Comparison of ENCODE assay signal across 13 mouse cellular contexts in genomic region chr2:101295678-101296368, GRCm38 (mm10).
DNase-seq lines count a peak whose midpoint lies in the region; ATAC-seq and TF ChIP-seq lines count a peak whose summit lies in the region.
"Had no signal": no experiment of that assay in that cellular context is flagged by ENCODE, and none has a peak within 500 bp of the region (broad histone marks: within the 10 kb centered on the region; RNA-seq: fewer than 3 reads in every experiment).

No protein-coding gene starts in this region.

- TF ChIP-seq POLR2A in brain, embryonic 14.5 days (IDR thresholded peaks at IDR 0.05; ENCODE audit: borderline replicate concordance, extremely low read depth, insufficient read depth, insufficient read length, poor library complexity, severe bottlenecking) = no peak

- H3K36me3 ChIP-seq in embryonic facial prominence, embryonic 13.5 days = no peaks in the 10 kb centered on the region
- H3K36me3 ChIP-seq in hindbrain, embryonic 15.5 days = no peaks in the 10 kb centered on the region
- H3K36me3 ChIP-seq: G1E had no signal

- H3K9me3 ChIP-seq in embryonic facial prominence, embryonic 13.5 days = no peaks in the 10 kb centered on the region
- no peaks in the 10 kb centered on the region for H3K9me3 ChIP-seq in hindbrain, embryonic 15.5 days
- H3K9me3 ChIP-seq: G1E had no signal

- H3K4me3 ChIP-seq in embryonic facial prominence, embryonic 13.5 days = no peak overlapping the region
- no peak overlapping the region for H3K4me3 ChIP-seq in hindbrain, embryonic 15.5 days
- H3K4me3 ChIP-seq: myocyte had no signal

- no peak for TF ChIP-seq CTCF in brain, embryonic 14.5 days (IDR thresholded peaks at IDR 0.05; ENCODE audit: borderline replicate concordance, extremely low read depth, insufficient read depth, insufficient read length)

- H3K27ac ChIP-seq in embryonic facial prominence, embryonic 13.5 days = no peak overlapping the region
- H3K27ac ChIP-seq in hindbrain, embryonic 15.5 days (replicated peaks) = no peak overlapping the region; the same call in 1 of the 2 replicates

- 40% methylated on average over 10 of the region's 10 CpGs for WGBS in embryonic facial prominence, embryonic 13.5 days
- 35% methylated on average over 10 of the region's 10 CpGs for WGBS in hindbrain, embryonic 15.5 days

- H3K4me1 ChIP-seq in embryonic facial prominence, embryonic 13.5 days = no peaks in the 10 kb centered on the region
- H3K4me1 ChIP-seq in hindbrain, embryonic 15.5 days (replicated peaks) = peaks cover 8% of the 10 kb centered on the region; the same call in 1 of the 2 replicates

- ATAC-seq in embryonic facial prominence, embryonic 13.5 days (ENCODE audit: insufficient number of reproducible peaks, insufficient read depth, low FRiP score, low TSS enrichment, low read depth) = no peak
- ATAC-seq in hindbrain, embryonic 15.5 days (ENCODE audit: low FRiP score, low read depth) = no peak

- H3K4me2 ChIP-seq in embryonic facial prominence, embryonic 13.5 days = peak overlapping the region; percentile 28; the same call in 1 of the 2 replicates
- 0 out of 2 replicates have a peak overlapping the region, but pooled peaks have one; percentile 23 for H3K4me2 ChIP-seq in hindbrain, embryonic 15.5 days

- H3K27me3 ChIP-seq in embryonic facial prominence, embryonic 13.5 days = no peaks in the 10 kb centered on the region
- no peaks in the 10 kb centered on the region for H3K27me3 ChIP-seq in hindbrain, embryonic 15.5 days

- no peak overlapping the region for H3K9ac ChIP-seq in embryonic facial prominence, embryonic 13.5 days
- H3K9ac ChIP-seq in hindbrain, embryonic 15.5 days = no peak overlapping the region

- DNase-seq in layer of hippocampus, postnatal 36 days = peak; percentile 4 to 7
- DNase-seq in layer of hippocampus, adult 9-10 months (ENCODE audit: low spot score) = no peak
- peak; percentile 79 for DNase-seq in brain, embryonic 14.5 days (ENCODE audit: low read depth)
- no peak for DNase-seq in gastrocnemius, postnatal 25 days
- no peak for DNase-seq in liver
- DNase-seq: cerebellum, adult 2 months; heart, postnatal 36 days; kidney, postnatal 10 days; thymus, adult 2 months had no signal

Comparison
In these comparisons a context has a peak if more than half of its experiments do, and no peak if none do; other contexts are left out.
1. DNase-seq: peak in layer of hippocampus, postnatal 36 days (2 of 2) and brain, embryonic 14.5 days (single experiment); none in layer of hippocampus, adult 9-10 months (single experiment), gastrocnemius, postnatal 25 days (single experiment) and liver (single experiment).